Mouse (Mus musculus): Measurements from ENCODE around the gene Lrpap1.

GRCm38 (mm10) chr5:35089614-35089963, 16.0 kb downstream of the Lrpap1 start:
- TF ChIP-seq CTCF (IDR thresholded peaks at IDR 0.05; ENCODE audit: extremely low read depth, insufficient read depth, low read length) (no peak), POLR2A (IDR thresholded peaks at IDR 0.05; ENCODE audit: extremely low read depth, insufficient read depth, low read length) (no peak)
